Mouse (Mus musculus): Measurements from ENCODE around the gene Olfr1362. TPM values are rescaled to one million over a fixed set of nuclear protein-coding genes. Genes with fewer than 3 reads are reported as not detected.

The Olfr1362 gene
- polyA plus RNA-seq (2012; rRNA removed) = not detected in 2 replicates

DNA sequence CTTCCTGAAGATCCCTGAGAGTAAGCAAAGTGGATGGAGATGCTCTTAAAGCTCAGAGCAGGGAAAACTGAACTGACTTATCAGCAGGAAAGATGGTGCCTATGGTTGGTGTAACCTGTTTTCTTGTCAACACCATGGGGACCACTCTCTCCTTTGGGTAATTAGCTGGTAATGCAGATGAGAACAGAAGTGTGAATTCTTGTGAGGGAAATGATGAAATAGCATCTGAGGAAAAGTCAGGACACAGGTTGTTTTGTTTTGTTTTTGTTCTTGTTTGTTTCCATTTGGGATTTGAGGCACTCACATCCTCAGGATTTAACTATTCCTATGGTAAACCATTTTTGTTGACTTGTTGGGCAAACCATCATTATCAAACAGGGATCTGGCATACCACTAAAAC lies at the start of gene Olfr1362:
Gene Olfr1362, minus strand, starts transcription at position 101 of the 400 bp plus-strand sequence.
- no peak for DNase-seq (ENCODE audit: low spot score)

DNA sequence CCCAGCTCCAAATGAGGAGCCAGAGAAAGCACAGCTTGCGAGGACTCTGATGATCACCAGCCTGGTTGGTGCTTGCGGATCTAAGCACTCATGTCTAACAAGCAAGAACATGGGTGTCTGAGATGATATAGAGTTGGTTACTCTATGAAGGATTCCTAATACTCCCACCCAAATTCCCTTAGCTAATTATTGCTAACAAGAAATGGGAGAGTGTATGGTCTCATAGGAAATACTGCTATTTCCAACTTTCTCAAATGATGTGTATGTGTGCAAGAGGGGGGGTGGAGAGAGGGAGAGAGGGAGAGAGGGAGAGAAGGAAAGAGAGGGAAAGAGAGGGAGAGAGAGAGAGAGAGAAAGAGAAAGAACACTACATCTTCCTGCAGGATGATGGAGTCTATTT lies 49.5 kb upstream of the Olfr1362 start, which contains the start of gene Olfr1361:
Gene Olfr1361, minus strand, starts transcription at position 101 of the 400 bp plus-strand sequence.
- no peak for DNase-seq (ENCODE audit: low spot score)

DNA sequence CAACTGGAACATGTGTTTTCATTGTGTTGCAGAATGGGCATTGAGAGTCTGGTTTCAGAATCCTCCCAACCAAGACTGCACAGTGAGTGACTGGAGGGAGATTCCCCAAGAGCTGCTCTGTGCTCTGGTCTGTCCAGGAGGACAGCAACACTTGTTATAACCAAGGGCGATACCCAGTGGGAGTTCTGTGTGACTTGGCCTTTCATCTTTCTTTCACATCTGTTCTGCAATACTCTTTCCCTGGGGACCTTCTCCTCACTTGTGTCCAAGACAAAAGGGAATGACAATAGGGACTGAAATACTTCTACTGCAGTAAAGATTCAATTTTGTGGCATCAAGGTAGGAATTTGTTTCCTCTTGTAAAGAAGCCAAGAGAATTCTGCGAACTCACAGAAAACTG lies 28.6 kb upstream of the Olfr1362 start, which contains the start of gene Olfr11:
Gene Olfr11, minus strand, starts transcription at position 101 of the 400 bp plus-strand sequence.
- DNase-seq (ENCODE audit: low spot score) = no peak

GRCm38 (mm10) chr13:21591618-21592017 lies 22.2 kb downstream of the Olfr1362 start:
- no peak for DNase-seq (ENCODE audit: low spot score)

GRCm38 (mm10) chr13:21581659-21582058 lies 32.2 kb downstream of the Olfr1362 start, which contains the start of gene Olfr1364:
Gene Olfr1364 (minus strand): TSS chr13:21581759.
- DNase-seq (ENCODE audit: low spot score) = no peak

Other genes with a start within 250 kb of the Olfr1362 start
- gene Zkscan3, start 211.3 kb downstream of the Olfr1362 start, polyA plus RNA-seq (2012; rRNA removed) = 56.6 and 76.3 TPM in 2 replicates
- 2.2 and 2.5 TPM in 2 replicates for gene Pgbd1, start 173.0 kb downstream of the Olfr1362 start, polyA plus RNA-seq (2012; rRNA removed)
- gene Zscan26, start 160.3 kb downstream of the Olfr1362 start, polyA plus RNA-seq (2012; rRNA removed) = 69.8 and 74.6 TPM in 2 replicates
- gene Nkapl, start 145.5 kb downstream of the Olfr1362 start, polyA plus RNA-seq (2012; rRNA removed) = 1.0 and 1.1 TPM in 2 replicates
- 3.2 and 3.6 TPM in 2 replicates for gene Zkscan4, start 135.1 kb downstream of the Olfr1362 start, polyA plus RNA-seq (2012; rRNA removed)
- gene Gm10065, start 134.6 kb downstream of the Olfr1362 start, polyA plus RNA-seq (2012; rRNA removed) = not detected in 2 replicates
- gene AK157302, start 118.8 kb downstream of the Olfr1362 start, polyA plus RNA-seq (2012; rRNA removed) = 0.86 and 1.2 TPM in 2 replicates
- 21.2 and 21.6 TPM in 2 replicates for gene Gm11273, start 112.6 kb downstream of the Olfr1362 start, polyA plus RNA-seq (2012; rRNA removed)
- gene Zkscan8, start 82.9 kb downstream of the Olfr1362 start, polyA plus RNA-seq (2012; rRNA removed) = 8.4 and 8.6 TPM in 2 replicates
- not detected in 2 replicates for gene Olfr1366, start 71.2 kb downstream of the Olfr1362 start, polyA plus RNA-seq (2012; rRNA removed)
- not detected in 2 replicates for gene Olfr1535, start 54.1 kb downstream of the Olfr1362 start, polyA plus RNA-seq (2012; rRNA removed)
- gene Olfr1364, start 32.3 kb downstream of the Olfr1362 start, polyA plus RNA-seq (2012; rRNA removed) = not detected in 2 replicates
- not detected in 2 replicates for gene Olfr11, start 28.5 kb upstream of the Olfr1362 start, polyA plus RNA-seq (2012; rRNA removed)
- gene Olfr1361, start 49.4 kb upstream of the Olfr1362 start, polyA plus RNA-seq (2012; rRNA removed) = not detected in 2 replicates
- gene Olfr1360, start 63.4 kb upstream of the Olfr1362 start, polyA plus RNA-seq (2012; rRNA removed) = not detected in 2 replicates
- not detected in 2 replicates for gene Olfr1359, start 84.1 kb upstream of the Olfr1362 start, polyA plus RNA-seq (2012; rRNA removed)
- gene Hist1h2bl, start 102.1 kb upstream of the Olfr1362 start, polyA plus RNA-seq (2012; rRNA removed) = 0.91 TPM in 1 of 2 replicates, not detected in the other
- not detected in 2 replicates for gene Hist1h2ai, start 102.4 kb upstream of the Olfr1362 start, polyA plus RNA-seq (2012; rRNA removed)
- not detected in 2 replicates for gene Hist1h3h, start 103.6 kb upstream of the Olfr1362 start, polyA plus RNA-seq (2012; rRNA removed)
- 0.25 TPM in 1 of 2 replicates, not detected in the other for gene Hist1h2bm, start 108.0 kb upstream of the Olfr1362 start, polyA plus RNA-seq (2012; rRNA removed)
- 1.2 and 1.7 TPM in 2 replicates for gene Hist1h4j, start 121.0 kb upstream of the Olfr1362 start, polyA plus RNA-seq (2012; rRNA removed)
- 1.4 and 1.5 TPM in 2 replicates for gene Hist1h4k, start 136.5 kb upstream of the Olfr1362 start, polyA plus RNA-seq (2012; rRNA removed)
- 0.28 TPM in 1 of 2 replicates, not detected in the other for gene Hist1h2ak, start 139.8 kb upstream of the Olfr1362 start, polyA plus RNA-seq (2012; rRNA removed)
- gene Hist1h2bn, start 140.1 kb upstream of the Olfr1362 start, polyA plus RNA-seq (2012; rRNA removed) = 0.96 and 1.9 TPM in 2 replicates
- gene Hist1h1b, start 166.6 kb upstream of the Olfr1362 start, polyA plus RNA-seq (2012; rRNA removed) = 0.39 and 0.44 TPM in 2 replicates
- gene Hist1h3i, start 169.3 kb upstream of the Olfr1362 start, polyA plus RNA-seq (2012; rRNA removed) = 0.65 and 0.96 TPM in 2 replicates
- gene Hist1h2an, start 173.2 kb upstream of the Olfr1362 start, polyA plus RNA-seq (2012; rRNA removed) = not detected in 2 replicates
- gene Hist1h2bp, start 173.4 kb upstream of the Olfr1362 start, polyA plus RNA-seq (2012; rRNA removed) = 0.16 TPM in 1 of 2 replicates, not detected in the other
- 2.7 TPM in 2 replicates for gene Hist1h2bq, start 196.2 kb upstream of the Olfr1362 start, polyA plus RNA-seq (2012; rRNA removed)
- not detected in 2 replicates for gene Hist1h2ao, start 196.4 kb upstream of the Olfr1362 start, polyA plus RNA-seq (2012; rRNA removed)
- gene Hist1h4m, start 197.7 kb upstream of the Olfr1362 start, polyA plus RNA-seq (2012; rRNA removed) = not detected in 2 replicates
- gene Hist1h4n, start 218.2 kb upstream of the Olfr1362 start, polyA plus RNA-seq (2012; rRNA removed) = 3.2 and 5.1 TPM in 2 replicates
- 0.54 and 1.5 TPM in 2 replicates for gene Hist1h2ap, start 219.5 kb upstream of the Olfr1362 start, polyA plus RNA-seq (2012; rRNA removed)
- gene Hist1h2br, start 219.7 kb upstream of the Olfr1362 start, polyA plus RNA-seq (2012; rRNA removed) = 0.73 and 0.88 TPM in 2 replicates